Mouse (Mus musculus) cerebellum, adult 2 months (tissue): Measurements from ENCODE around the gene Ankrd35. TPM values are rescaled to one million over a fixed set of nuclear protein-coding genes. Genes with fewer than 3 reads are reported as not detected.

Experiments
- DNase-seq, 2 experiments: peaks; one replicate each; pipeline ENCODE4 v3.0.0; 2021
- H3K27ac ChIP-seq: fragments of 200-500 bp; 2 replicates; pipeline ENCODE4 v1.5.1; 2012; ENCODE audit warnings: low read length, control low read depth, inconsistent platforms; ENCODE audit not compliant: insufficient read depth
- H3K27me3 ChIP-seq: fragments of 200-500 bp; 2 replicates; pipeline ENCODE4 v1.6.1; 2012; ENCODE audit warnings: inconsistent platforms, mild to moderate bottlenecking, low read length, moderate library complexity; ENCODE audit not compliant: control insufficient read depth, insufficient read depth
- H3K4me1 ChIP-seq: fragments of 200-500 bp; 2 replicates; pipeline ENCODE4 v1.6.1; 2011; ENCODE audit warnings: low read length; ENCODE audit not compliant: control insufficient read depth, insufficient read depth
- H3K4me3 ChIP-seq: fragments of 200-500 bp; replicated peaks from 2 replicates; pipeline ENCODE3; 2011; ENCODE audit warnings: mild to moderate bottlenecking, low read depth, low read length, control low read depth; ENCODE audit not compliant: insufficient read depth
- CTCF ChIP-seq: fragments of 200-500 bp; IDR thresholded peaks from 2 replicates; pipeline ENCODE4 v1.5.1; 2011; ENCODE audit warnings: low read depth, mild to moderate bottlenecking, control low read depth, low read length, moderate library complexity, borderline replicate concordance; ENCODE audit not compliant: insufficient read depth
- POLR2A ChIP-seq: fragments of 200-500 bp; IDR thresholded peaks from 2 replicates; pipeline ENCODE4 v1.6.1; 2011; ENCODE audit warnings: low read length, control low read depth, borderline replicate concordance; ENCODE audit not compliant: insufficient read depth
- WGBS: fragments of 180-500 bp; shearing (Covaris S2); methylation state at CpG from one replicate; pipeline ENCODE4 v1.1.7; 2018; 5-methylcytosine and 5-hydroxymethylcytosine counted together
- polyA plus RNA-seq: library from polyadenylated mRNA; depleted of rRNA; stranded (reverse); fragments of >200 nt; gene quantifications from 2 replicates; pipeline ENCODE4 v1.2.3, GENCODE M21; 2012

Ankrd35 gene
- polyA plus RNA-seq, 1 experiment, result 11.6 TPM

DNA sequence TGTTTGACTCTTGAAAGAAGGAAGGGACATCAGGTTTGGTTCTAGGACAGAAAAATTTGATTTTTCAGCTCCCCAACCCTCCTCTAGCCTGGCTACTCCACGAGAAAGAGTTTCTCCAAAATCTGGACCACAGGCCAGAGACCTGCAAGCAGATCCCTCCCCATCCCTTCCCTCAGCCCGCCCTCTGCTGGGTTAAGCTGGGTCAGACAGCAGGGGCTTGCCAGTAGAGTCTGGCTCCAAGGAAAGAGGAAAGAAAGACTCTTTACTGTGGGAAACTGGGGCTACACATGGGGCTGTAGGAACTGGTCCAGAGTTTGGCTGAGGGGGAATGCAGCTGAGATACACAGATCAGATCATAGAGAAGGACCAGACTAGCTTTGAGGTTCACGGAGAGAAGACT is 22.6 kb downstream of the Ankrd35 start:
- no peaks in the 10 kb centered on the region; the same call in 1 of the 2 replicates for H3K27me3 ChIP-seq
- 0 out of 2 replicates have a peak, but pooled peaks have one; percentile 13 for TF ChIP-seq CTCF
- no peak for TF ChIP-seq POLR2A
- H3K4me1 ChIP-seq, result no peaks in the 10 kb centered on the region
- no peak overlapping the region for H3K27ac ChIP-seq
- H3K4me3 ChIP-seq, result no peak overlapping the region
- WGBS, result 19% methylated on average over 3 of the region's 3 CpGs
- DNase-seq, result no peak

DNA sequence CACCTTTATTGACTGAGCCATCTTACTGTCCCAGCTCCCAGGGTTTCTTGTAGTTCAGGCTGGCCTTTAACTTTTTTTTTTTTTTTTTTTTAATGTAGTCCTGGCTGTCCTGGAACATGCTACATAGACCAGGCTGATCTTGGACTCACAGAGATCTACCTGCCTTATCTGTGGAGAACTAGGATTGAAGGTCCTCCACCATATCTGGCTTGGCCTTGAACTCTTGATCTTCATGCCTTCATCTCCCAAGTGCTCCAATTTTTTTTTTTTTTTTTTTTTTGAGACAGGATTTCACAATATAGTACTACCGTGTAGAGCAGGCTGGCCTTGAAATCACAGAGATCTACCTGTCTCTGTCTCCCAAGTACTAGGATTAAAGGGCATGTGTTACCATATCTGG is 23.6 kb downstream of the Ankrd35 start:
- no peak overlapping the region for H3K27ac ChIP-seq
- no peak overlapping the region for H3K4me3 ChIP-seq
- no peaks in the 10 kb centered on the region; the same call in 1 of the 2 replicates for H3K27me3 ChIP-seq
- 91% methylated on average over 1 of the region's 1 CpGs for WGBS
- H3K4me1 ChIP-seq, result 0 out of 2 replicates have a peak, but pooled peaks cover 3% of the 10 kb centered on the region
- no peak for DNase-seq
- TF ChIP-seq POLR2A, result no peak
- no peak for TF ChIP-seq CTCF

GRCm38 (mm10) chr3:96696198-96696765 is 26.4 kb downstream of the Ankrd35 start, which contains the start of gene Pias3:
Gene Pias3, plus strand, starts transcription at chr3:96696384.
- Histone ChIP-seq H3K27ac (peak within 1 kb of the TSS; percentile 82), H3K4me3 (peak within 1 kb of the TSS; percentile 90), H3K27me3 (no peaks in the 10 kb centered on the region), H3K4me1 (peaks cover 10% of the 10 kb centered on the region; the same call in 1 of the 2 replicates)
- peak; percentile 55 to 59 for DNase-seq
- 0 out of 2 replicates have a peak, but pooled peaks have one; percentile 14 for TF ChIP-seq POLR2A
- TF ChIP-seq CTCF, result no peak
- under 1% methylated on average over 35 of the region's 35 CpGs for WGBS

DNA sequence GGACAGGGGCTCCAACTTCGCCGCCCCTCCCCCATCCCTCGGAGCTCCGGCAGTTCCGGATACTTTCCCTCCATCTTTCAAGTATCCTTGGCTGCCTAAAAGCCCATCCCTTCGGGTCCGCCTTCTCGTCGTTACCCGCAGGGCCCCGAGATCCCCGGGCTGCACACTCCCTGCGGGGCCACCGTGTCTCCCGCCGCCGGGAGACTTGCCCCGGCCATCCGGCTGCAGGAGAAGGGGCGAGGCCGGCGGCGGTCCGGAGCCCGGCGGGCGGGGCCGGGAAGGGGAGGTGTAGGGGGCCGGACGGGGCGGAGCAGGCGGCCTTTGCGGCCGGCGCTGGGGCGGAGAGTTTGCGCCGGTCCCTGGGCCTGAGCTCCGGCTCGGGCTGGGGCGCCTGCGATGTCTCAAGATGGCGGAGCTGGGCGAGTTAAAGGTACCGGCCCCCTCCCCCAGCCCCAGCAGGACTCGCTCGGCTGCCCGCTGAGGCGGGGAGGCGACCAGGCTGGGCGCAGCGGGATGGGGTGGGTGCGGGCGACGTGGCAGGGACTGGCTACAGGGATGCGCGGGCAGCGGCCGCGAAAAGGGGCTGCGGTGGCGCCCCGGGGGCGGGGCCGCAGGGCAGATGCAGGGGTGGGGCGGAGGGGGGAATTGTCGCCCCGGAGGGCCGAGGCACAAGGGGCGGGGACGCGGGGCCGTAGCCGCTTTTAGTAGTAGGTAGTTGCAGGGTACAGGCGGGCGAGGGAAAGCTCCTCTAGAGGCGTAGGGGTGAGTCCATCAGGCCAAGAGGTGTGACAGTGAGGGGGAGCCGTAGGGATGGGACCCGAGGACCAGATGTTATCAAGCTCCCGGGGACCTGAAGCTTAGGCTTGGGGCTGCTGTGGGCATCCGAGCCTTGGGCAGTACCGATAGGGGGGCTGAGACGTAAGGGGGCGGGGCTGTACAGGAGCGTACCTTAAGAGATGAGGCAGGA is 27.1 kb downstream of the Ankrd35 start:
- under 1% methylated on average over 85 of the region's 85 CpGs for WGBS
- peak; percentile 86 to 88 for DNase-seq
- Histone ChIP-seq H3K27ac (peak overlapping the region; percentile 82; the same call in 1 of the 2 replicates), H3K4me3 (peak overlapping the region; percentile 90), H3K4me1 (peaks cover 10% of the 10 kb centered on the region; the same call in 1 of the 2 replicates), H3K27me3 (no peaks in the 10 kb centered on the region)
- TF ChIP-seq POLR2A, result 0 out of 2 replicates have a peak, but pooled peaks have one; percentile 23
- TF ChIP-seq CTCF, result no peak

- WGBS, result 48% methylated on average over 19 of the region's 19 CpGs
- Histone ChIP-seq H3K27me3 (no peaks in the 10 kb centered on the region), H3K4me1 (peaks cover 10% of the 10 kb centered on the region; the same call in 1 of the 2 replicates), H3K27ac (no peak overlapping the region), H3K4me3 (no peak overlapping the region)
- no peak for TF ChIP-seq POLR2A
- TF ChIP-seq CTCF, result no peak
- no peak for DNase-seq
Measured at GRCm38 (mm10) chr3:96698993-96699690, 29.2 kb downstream of the Ankrd35 start.

- H3K27me3 ChIP-seq, result no peaks in the 10 kb centered on the region
- TF ChIP-seq POLR2A (no peak), CTCF (no peak)
- DNase-seq, result no peak
- no peak overlapping the region for H3K27ac ChIP-seq
- WGBS, result 70% methylated on average over 7 of the region's 7 CpGs
- H3K4me1 ChIP-seq, result peaks cover 10% of the 10 kb centered on the region; the same call in 1 of the 2 replicates
- no peak overlapping the region for H3K4me3 ChIP-seq
Measured at GRCm38 (mm10) chr3:96700376-96700775, 30.4 kb downstream of the Ankrd35 start.

GRCm38 (mm10) chr3:96701003-96701402 is 31.1 kb downstream of the Ankrd35 start:
- DNase-seq, result no peak
- Histone ChIP-seq H3K27ac (no peak overlapping the region), H3K4me1 (peaks cover 10% of the 10 kb centered on the region; the same call in 1 of the 2 replicates), H3K27me3 (no peaks in the 10 kb centered on the region), H3K4me3 (no peak overlapping the region)
- TF ChIP-seq POLR2A (no peak), CTCF (no peak)
- WGBS, result 84% methylated on average over 4 of the region's 4 CpGs
